Mouse (Mus musculus): ENCODE measurements at regions not wholly inside any gene's neighbourhood (a gene's known extent, or its start where the extent isn't known, plus 50 kb on each side); places are given as distances from the start of the nearest gene placed in this dataset.

GRCm38 (mm10) chr10:66181231-66181630 lies 914.7 kb upstream of the Jmjd1c start:
- Histone ChIP-seq H3K4me3 (ENCODE audit: insufficient read depth, low read length) (no peak overlapping the region), H3K4me1 (ENCODE audit: control insufficient read depth, insufficient read depth, low read length) (no peaks in the 10 kb centered on the region), H3K27ac (ENCODE audit: insufficient read depth, low read length) (no peak overlapping the region)
- TF ChIP-seq POLR2A (IDR thresholded peaks at IDR 0.05; ENCODE audit: low read depth, low read length): no peak
- TF ChIP-seq CTCF (IDR thresholded peaks at IDR 0.05; ENCODE audit: borderline replicate concordance, insufficient read depth, low read length): no peak

- no peaks in the 10 kb centered on the region for H3K4me1 ChIP-seq (ENCODE audit: control insufficient read depth, insufficient read depth, low read length)
- TF ChIP-seq CTCF (IDR thresholded peaks at IDR 0.05; ENCODE audit: borderline replicate concordance, insufficient read depth, low read length): no peak
- TF ChIP-seq POLR2A (IDR thresholded peaks at IDR 0.05; ENCODE audit: low read depth, low read length): no peak
- H3K27ac ChIP-seq (ENCODE audit: insufficient read depth, low read length): no peak overlapping the region
- no peak overlapping the region for H3K4me3 ChIP-seq (ENCODE audit: insufficient read depth, low read length)
These were observed 912.9 kb upstream of the Jmjd1c start for GRCm38 (mm10) chr10:66183069-66183468.

- no peaks in the 10 kb centered on the region for H3K4me1 ChIP-seq (ENCODE audit: control insufficient read depth, insufficient read depth, low read length)
- no peak for TF ChIP-seq CTCF (IDR thresholded peaks at IDR 0.05; ENCODE audit: borderline replicate concordance, insufficient read depth, low read length)
- no peak for TF ChIP-seq POLR2A (IDR thresholded peaks at IDR 0.05; ENCODE audit: low read depth, low read length)
- no peak overlapping the region for H3K27ac ChIP-seq (ENCODE audit: insufficient read depth, low read length)
- no peak overlapping the region for H3K4me3 ChIP-seq (ENCODE audit: insufficient read depth, low read length)
These were observed 908.9 kb upstream of the Jmjd1c start for GRCm38 (mm10) chr10:66187038-66187437.

- no peaks in the 10 kb centered on the region for H3K4me1 ChIP-seq (ENCODE audit: control insufficient read depth, insufficient read depth, low read length)
- TF ChIP-seq CTCF (IDR thresholded peaks at IDR 0.05; ENCODE audit: borderline replicate concordance, insufficient read depth, low read length) (no peak), POLR2A (IDR thresholded peaks at IDR 0.05; ENCODE audit: low read depth, low read length) (no peak)
- no peak overlapping the region for H3K4me3 ChIP-seq (ENCODE audit: insufficient read depth, low read length)
- H3K27ac ChIP-seq (ENCODE audit: insufficient read depth, low read length): no peak overlapping the region
These were observed 894.8 kb upstream of the Jmjd1c start for GRCm38 (mm10) chr10:66201115-66201514.

- H3K4me3 ChIP-seq (ENCODE audit: insufficient read depth, low read length): no peak overlapping the region
- H3K27ac ChIP-seq (ENCODE audit: insufficient read depth, low read length): no peak overlapping the region
- no peaks in the 10 kb centered on the region for H3K4me1 ChIP-seq (ENCODE audit: control insufficient read depth, insufficient read depth, low read length)
- TF ChIP-seq POLR2A (IDR thresholded peaks at IDR 0.05; ENCODE audit: low read depth, low read length) (no peak), CTCF (IDR thresholded peaks at IDR 0.05; ENCODE audit: borderline replicate concordance, insufficient read depth, low read length) (no peak)
These were observed 867.8 kb upstream of the Jmjd1c start for GRCm38 (mm10) chr10:66228123-66228522.

- H3K27ac ChIP-seq (ENCODE audit: insufficient read depth, low read length): no peak overlapping the region
- no peak for TF ChIP-seq POLR2A (IDR thresholded peaks at IDR 0.05; ENCODE audit: low read depth, low read length)
- no peak for TF ChIP-seq CTCF (IDR thresholded peaks at IDR 0.05; ENCODE audit: borderline replicate concordance, insufficient read depth, low read length)
- H3K4me3 ChIP-seq (ENCODE audit: insufficient read depth, low read length): no peak overlapping the region
- H3K4me1 ChIP-seq (ENCODE audit: control insufficient read depth, insufficient read depth, low read length): no peaks in the 10 kb centered on the region
These were observed 861.5 kb upstream of the Jmjd1c start for GRCm38 (mm10) chr10:66234370-66234916.

GRCm38 (mm10) chr10:66256377-66256776 lies 839.5 kb upstream of the Jmjd1c start:
- H3K4me1 ChIP-seq (ENCODE audit: control insufficient read depth, insufficient read depth, low read length): no peaks in the 10 kb centered on the region
- no peak overlapping the region for H3K27ac ChIP-seq (ENCODE audit: insufficient read depth, low read length)
- H3K4me3 ChIP-seq (ENCODE audit: insufficient read depth, low read length): no peak overlapping the region
- TF ChIP-seq POLR2A (IDR thresholded peaks at IDR 0.05; ENCODE audit: low read depth, low read length) (no peak), CTCF (IDR thresholded peaks at IDR 0.05; ENCODE audit: borderline replicate concordance, insufficient read depth, low read length) (no peak)

- TF ChIP-seq CTCF (IDR thresholded peaks at IDR 0.05; ENCODE audit: borderline replicate concordance, insufficient read depth, low read length) (no peak), POLR2A (IDR thresholded peaks at IDR 0.05; ENCODE audit: low read depth, low read length) (no peak)
- no peak overlapping the region for H3K4me3 ChIP-seq (ENCODE audit: insufficient read depth, low read length)
- no peaks in the 10 kb centered on the region for H3K4me1 ChIP-seq (ENCODE audit: control insufficient read depth, insufficient read depth, low read length)
- no peak overlapping the region for H3K27ac ChIP-seq (ENCODE audit: insufficient read depth, low read length)
These were observed 825.2 kb upstream of the Jmjd1c start for GRCm38 (mm10) chr10:66270647-66271270.

GRCm38 (mm10) chr10:66295628-66296027 lies 800.3 kb upstream of the Jmjd1c start:
- TF ChIP-seq POLR2A (IDR thresholded peaks at IDR 0.05; ENCODE audit: low read depth, low read length): no peak
- TF ChIP-seq CTCF (IDR thresholded peaks at IDR 0.05; ENCODE audit: borderline replicate concordance, insufficient read depth, low read length): no peak
- no peak overlapping the region for H3K27ac ChIP-seq (ENCODE audit: insufficient read depth, low read length)

GRCm38 (mm10) chr10:66303235-66303780 lies 792.6 kb upstream of the Jmjd1c start:
- TF ChIP-seq POLR2A (IDR thresholded peaks at IDR 0.05; ENCODE audit: low read depth, low read length): no peak
- no peak for TF ChIP-seq CTCF (IDR thresholded peaks at IDR 0.05; ENCODE audit: borderline replicate concordance, insufficient read depth, low read length)
- H3K4me3 ChIP-seq (ENCODE audit: insufficient read depth, low read length): no peak overlapping the region
- no peak overlapping the region for H3K27ac ChIP-seq (ENCODE audit: insufficient read depth, low read length)
- no peaks in the 10 kb centered on the region for H3K4me1 ChIP-seq (ENCODE audit: control insufficient read depth, insufficient read depth, low read length)

More at GRCm38 (mm10) chr10:66295628-66296027, 800.3 kb upstream of the Jmjd1c start:
- Histone ChIP-seq H3K4me1 (ENCODE audit: control insufficient read depth, insufficient read depth, low read length) (no peaks in the 10 kb centered on the region), H3K4me3 (ENCODE audit: insufficient read depth, low read length) (no peak overlapping the region)
